Mouse (Mus musculus) thymus, postnatal 4 days (tissue): ENCODE results near the gene Smc6.

Source experiments
- DNase-seq: peaks from one replicate; pipeline ENCODE4 v3.0.0; 2021

Gene Smc6

GRCm38 (mm10) chr12:11286382-11286781, 20.7 kb downstream of the Smc6 start:
- DNase-seq = peak; percentile 19

DNA sequence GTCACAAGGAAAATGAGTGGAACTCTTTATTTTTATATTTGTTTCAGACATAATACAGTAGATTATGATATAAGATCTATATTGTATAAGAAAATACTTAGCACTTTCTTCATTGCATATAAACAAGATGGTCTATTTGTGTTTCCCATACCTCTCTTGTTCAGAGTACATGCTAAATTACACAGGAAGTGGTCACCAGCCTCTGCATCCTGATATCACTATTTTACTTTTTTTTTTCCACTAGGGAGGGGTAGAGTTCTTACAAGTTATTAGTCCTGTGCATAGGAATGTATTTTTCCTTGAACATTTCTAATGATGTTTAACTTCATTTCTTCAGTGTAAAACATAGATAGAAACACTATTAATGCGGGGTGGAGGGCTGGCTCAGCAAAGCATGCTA, 35.2 kb downstream of the Smc6 start:
- DNase-seq = no peak

DNA sequence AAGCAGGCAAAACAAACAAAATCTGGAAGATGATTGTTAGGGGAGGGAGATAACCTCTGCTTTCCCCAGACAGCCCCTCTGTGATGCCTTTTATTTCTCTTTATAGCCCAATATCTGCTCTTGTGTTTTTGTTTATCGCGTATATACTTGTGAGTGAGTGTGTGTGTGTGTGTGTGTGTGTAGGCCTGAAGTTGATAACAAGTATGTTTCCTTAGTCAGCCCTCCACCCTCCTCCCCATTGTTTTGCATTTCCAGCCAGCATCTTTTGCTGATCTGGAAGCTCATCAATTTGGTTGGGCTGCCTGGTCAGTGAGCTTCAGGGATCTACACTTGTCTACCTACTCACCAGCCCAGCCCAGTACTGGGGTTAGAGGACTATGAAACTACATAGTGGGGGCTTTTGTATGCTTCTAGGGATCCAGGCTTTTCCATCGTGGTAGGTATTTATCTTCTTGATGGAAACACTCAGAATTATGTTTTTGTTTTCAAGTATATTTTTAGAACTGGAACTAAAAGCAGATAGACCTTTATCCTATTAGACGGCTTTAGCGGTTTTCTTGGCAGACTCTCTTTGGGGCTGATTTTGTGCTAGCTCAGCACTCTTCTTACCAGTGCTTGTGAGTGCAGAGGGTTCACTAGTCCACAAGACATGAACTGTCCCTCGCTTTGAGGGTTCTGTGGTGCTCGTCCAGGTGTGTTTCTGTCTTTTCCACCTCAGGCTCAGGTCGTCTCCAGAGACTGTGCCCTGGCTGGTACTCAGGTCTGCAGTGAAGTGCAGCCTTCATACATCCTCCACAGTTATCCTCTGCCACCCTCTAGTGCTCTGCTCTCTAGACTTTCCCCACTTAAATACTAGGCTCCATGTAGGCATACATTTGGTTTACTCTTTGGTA, 41.3 kb downstream of the Smc6 start:
- DNase-seq = no peak

DNA sequence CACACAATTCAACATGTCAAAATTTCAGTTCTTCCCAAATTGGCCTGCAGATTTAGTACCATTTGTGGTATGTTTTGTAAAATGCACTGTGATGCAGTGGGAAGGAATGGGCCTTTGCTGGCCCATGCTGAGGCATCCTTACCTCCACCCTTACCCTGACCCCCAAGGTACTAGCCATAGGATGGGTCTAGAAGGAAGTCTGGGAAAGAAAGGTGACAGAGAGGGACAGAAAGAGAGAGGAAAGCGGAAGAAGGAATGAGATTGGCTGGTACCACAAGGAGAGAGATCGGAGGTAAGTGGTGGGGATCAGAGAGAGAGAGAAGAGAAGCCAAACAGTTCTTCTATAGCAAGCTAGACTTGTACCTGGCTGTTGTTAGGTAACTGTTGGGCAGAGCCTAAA, 45.4 kb downstream of the Smc6 start:
- DNase-seq = no peak

DNA sequence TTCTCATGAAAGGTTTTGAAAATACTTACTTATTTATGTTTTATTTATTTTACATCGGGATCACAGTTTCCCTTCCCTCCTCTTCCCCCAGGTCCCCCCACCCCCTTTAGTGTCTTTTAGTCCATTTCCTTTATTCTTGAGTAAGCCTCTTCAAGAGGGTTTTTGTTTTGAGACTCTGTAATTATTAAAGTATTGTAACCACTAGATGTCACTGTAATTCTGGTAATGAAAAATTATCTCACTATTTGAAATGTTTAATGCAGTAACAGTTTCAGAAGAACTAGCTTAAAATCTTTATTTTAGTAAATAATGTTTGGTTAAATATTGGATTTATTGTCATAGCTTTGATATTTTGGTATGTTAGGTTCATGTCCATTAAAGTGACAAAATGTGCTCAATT, 48.2 kb downstream of the Smc6 start:
- DNase-seq = no peak

DNA sequence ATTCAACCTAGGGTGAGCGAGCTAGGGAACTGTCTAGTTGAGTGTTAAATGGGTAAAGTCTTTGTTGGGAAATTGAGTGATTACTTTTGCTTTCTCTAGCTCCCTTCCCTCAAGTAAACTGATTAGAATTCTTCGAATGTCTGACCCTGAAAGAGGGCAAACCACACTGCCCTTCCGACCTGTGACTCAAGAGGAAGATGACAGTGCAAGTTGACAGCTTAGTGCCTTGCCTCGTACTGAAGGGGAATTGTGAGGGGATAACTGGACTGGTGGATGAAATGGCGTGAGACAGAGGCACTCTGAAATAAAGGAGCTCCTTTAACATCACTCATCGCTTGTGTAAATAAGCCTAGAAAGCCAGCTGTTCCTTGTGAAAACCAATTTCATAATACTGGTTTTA, 52.0 kb downstream of the Smc6 start:
- no peak for DNase-seq

DNA sequence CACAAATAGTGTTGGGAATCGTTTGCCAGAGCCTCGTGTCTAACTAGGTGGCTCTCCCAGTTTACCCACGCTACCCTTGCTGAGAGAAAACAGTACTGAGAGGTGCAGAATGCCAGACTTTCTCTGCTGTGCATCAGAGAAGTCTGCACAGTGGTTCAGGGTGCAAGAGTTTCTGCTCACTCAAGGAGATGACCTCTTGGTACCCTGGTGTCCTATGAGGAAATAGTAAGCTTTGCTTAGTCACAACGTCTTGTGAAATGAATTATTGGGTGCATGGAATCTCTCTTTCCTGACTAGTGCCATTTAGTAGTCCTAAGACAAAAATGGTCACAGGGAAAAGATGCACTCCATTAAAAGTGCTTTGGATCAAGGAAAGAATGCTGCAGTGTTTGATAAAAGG, 58.8 kb downstream of the Smc6 start:
- DNase-seq = no peak

DNA sequence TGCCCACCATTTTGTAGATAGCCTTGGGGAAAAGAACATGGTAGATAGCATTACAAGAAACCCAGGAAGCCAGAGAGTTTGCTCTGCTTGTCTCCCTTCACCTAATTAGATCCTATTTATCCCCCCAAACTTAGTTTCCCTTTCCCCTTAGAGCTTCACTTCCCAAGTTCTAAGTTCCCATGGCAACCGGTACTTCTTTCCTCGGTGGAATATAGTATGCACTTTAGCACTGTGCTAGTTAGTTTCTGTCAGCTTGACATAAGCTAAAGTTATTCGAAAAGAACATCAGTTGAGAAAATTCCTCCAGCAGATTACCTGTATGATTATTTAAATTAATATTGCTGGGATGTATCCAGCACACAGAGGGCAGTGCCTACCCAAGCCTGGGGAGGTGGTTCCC, 60.8 kb downstream of the Smc6 start:
- DNase-seq = no peak

DNA sequence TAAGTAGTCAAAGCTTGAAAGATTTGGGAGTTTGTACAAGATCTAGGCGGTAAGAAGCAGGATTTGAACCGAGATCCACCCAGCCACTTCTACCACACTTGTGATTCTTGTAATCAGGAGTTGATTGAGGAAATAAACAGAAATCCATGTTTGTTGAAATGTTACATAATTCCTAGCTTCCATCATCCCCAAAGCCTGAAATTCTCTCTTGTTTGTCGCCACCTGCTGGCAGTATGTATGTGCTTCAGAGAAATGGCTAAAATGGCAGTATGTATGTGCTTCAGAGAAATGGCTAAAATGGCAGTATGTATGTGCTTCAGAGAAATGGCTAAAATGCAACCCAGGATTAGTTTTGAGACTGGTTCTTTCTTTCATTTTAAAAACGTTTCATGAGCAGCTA, 71.2 kb downstream of the Smc6 start:
- DNase-seq = peak; percentile 62

GRCm38 (mm10) chr12:11338251-11338650, 72.6 kb downstream of the Smc6 start:
- DNase-seq = no peak

GRCm38 (mm10) chr12:11342020-11342600, 76.4 kb downstream of the Smc6 start:
- DNase-seq = no peak

DNA sequence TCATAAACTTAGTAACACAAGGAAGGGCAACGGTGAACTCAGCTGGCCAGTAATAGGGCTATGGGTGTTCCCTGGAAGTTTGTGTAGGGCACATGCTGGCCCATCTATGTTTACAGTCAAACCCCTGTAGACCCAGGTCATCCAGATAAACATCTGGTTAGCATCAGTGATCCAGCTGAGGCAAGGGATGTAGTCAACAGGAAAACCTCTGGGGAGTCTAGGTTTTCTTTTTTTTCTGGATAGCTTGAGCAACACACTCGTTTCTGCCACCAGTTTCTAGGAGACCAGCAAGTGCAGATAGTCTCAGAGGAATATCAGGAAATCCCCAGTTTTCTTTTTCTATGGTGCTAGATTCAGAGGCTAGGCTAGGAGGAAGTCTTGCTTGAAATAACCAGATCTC, 80.3 kb downstream of the Smc6 start:
- DNase-seq = no peak

GRCm38 (mm10) chr12:11348423-11348822, 82.7 kb downstream of the Smc6 start:
- DNase-seq = no peak

DNA sequence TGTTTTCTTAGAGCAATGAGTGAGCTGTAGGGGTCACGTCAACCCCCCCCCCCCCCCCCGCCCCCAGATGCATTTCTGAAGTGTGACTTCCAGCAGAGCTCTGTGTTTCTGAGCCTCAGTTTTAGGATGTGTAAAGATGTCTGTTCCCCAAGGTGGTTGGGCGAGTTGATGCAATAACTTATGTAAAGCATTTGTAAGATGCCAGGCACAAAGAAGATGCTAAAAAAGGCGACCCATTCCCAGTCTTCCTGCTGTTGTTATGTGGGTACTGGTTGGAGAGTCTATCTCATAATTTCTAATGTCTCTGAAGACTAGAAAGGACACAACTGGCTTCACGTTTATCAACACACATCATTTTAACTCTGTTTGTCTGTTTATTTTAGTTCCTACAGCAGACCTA, 84.2 kb downstream of the Smc6 start:
- DNase-seq = no peak

GRCm38 (mm10) chr12:11350895-11351294, 85.2 kb downstream of the Smc6 start:
- peak; percentile 73 for DNase-seq

- no peak for DNase-seq
Observed at GRCm38 (mm10) chr12:11362435-11362834, 96.7 kb downstream of the Smc6 start.

DNA sequence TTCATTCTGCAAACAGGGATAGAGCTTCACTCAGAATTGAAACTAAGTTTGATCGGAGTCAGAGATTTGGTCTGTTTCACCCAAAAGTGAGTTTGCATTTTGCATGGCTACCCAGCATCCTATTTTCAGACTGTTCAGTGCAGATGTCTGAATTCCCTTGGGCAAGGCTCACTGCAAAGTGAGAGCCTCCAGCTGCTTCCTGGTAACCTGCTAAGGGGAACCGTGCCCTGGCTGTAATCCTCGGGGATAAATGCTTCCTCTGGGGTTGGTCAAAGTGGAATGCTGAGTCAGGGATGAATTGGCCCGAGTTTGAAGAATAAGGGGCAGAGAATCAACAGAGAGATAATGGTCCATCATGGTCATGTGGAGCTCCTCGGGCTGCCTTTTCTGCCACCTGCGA, 99.2 kb downstream of the Smc6 start:
- DNase-seq = no peak

DNA sequence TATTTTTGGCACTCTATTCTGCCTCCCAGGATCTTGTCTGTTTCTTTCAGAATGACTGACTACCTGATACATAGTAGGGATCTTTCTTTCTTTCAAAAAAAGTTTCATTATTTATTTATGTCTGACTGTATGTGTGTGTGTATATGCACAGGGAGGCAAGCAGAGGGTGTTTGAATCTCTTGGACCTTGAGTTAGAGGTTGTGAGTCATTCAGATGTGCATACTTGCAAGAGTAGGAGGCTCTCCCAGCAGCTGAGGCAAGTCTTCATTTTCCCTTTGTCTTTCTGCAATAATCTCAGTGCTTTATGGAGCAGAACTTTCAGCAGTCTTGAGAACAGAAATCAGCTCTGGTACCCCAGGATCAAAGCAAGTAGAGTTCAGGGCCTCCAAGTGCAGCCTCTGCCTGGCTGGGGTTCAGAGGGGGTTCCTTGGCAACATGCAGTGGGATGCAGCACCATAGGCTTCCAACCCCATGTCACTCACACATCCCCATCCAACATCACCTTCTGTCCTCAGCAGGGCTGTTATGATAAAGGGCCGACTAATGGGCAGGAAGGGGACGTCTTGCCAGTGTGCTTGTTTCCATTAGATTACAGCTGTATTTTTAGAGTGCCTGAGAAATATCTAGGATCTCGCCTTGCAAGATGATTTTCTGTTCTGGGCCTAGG, 101.5 kb downstream of the Smc6 start:
- no peak for DNase-seq
